Mouse (Mus musculus): Measurements from ENCODE around the gene Akap13. TPM values are rescaled to one million over a fixed set of nuclear protein-coding genes. Genes with fewer than 3 reads are reported as not detected.

Akap13 gene
- polyA plus RNA-seq, 1 experiment from 2014 or later = 32.1 TPM

- Histone ChIP-seq H3K36me3 (ENCODE audit: control insufficient read depth, insufficient read depth, low read length) (no peaks in the 10 kb centered on the region), H3K9ac (ENCODE audit: low read depth, low read length) (no peak overlapping the region), H3K4me2 (replicated peaks; ENCODE audit: low read depth, low read length) (no peak overlapping the region), H3K27me3 (ENCODE audit: control insufficient read depth, insufficient read depth, low read length) (no peaks in the 10 kb centered on the region), H3K27ac (ENCODE audit: low read depth, low read length) (no peak overlapping the region), H3K9me3 (ENCODE audit: control insufficient read depth, low read length) (no peaks in the 10 kb centered on the region), H3K4me3 (ENCODE audit: low read depth, low read length) (no peak overlapping the region), H3K4me1 (replicated peaks; ENCODE audit: control insufficient read depth, insufficient read depth, low read length) (no peaks in the 10 kb centered on the region)
- DNase-seq (ENCODE audit: low spot score) = no peak
- ATAC-seq (ENCODE audit: low FRiP score) = no peak
- 76% methylated on average over 2 of the region's 2 CpGs for WGBS
Observed at GRCm38 (mm10) chr7:75711436-75711835, 256.1 kb downstream of the Akap13 start.

GRCm38 (mm10) chr7:75712808-75713207, 257.5 kb downstream of the Akap13 start:
- DNase-seq (ENCODE audit: low spot score) (no peak), ATAC-seq (ENCODE audit: low FRiP score) (no peak)
- Histone ChIP-seq H3K27ac (ENCODE audit: low read depth, low read length) (no peak overlapping the region), H3K27me3 (ENCODE audit: control insufficient read depth, insufficient read depth, low read length) (no peaks in the 10 kb centered on the region), H3K4me3 (ENCODE audit: low read depth, low read length) (no peak overlapping the region), H3K9me3 (ENCODE audit: control insufficient read depth, low read length) (no peaks in the 10 kb centered on the region), H3K4me1 (replicated peaks; ENCODE audit: control insufficient read depth, insufficient read depth, low read length) (no peaks in the 10 kb centered on the region), H3K4me2 (replicated peaks; ENCODE audit: low read depth, low read length) (no peak overlapping the region), H3K9ac (ENCODE audit: low read depth, low read length) (no peak overlapping the region), H3K36me3 (ENCODE audit: control insufficient read depth, insufficient read depth, low read length) (no peaks in the 10 kb centered on the region)
- WGBS = 77% methylated on average over 2 of the region's 2 CpGs

- H3K27ac ChIP-seq (ENCODE audit: low read depth, low read length) = no peak overlapping the region
- no peak overlapping the region for H3K9ac ChIP-seq (ENCODE audit: low read depth, low read length)
- H3K27me3 ChIP-seq (ENCODE audit: control insufficient read depth, insufficient read depth, low read length) = no peaks in the 10 kb centered on the region
- no peak for ATAC-seq (ENCODE audit: low FRiP score)
- H3K4me3 ChIP-seq (ENCODE audit: low read depth, low read length) = no peak overlapping the region
- H3K9me3 ChIP-seq (ENCODE audit: control insufficient read depth, low read length) = no peaks in the 10 kb centered on the region
- H3K36me3 ChIP-seq (ENCODE audit: control insufficient read depth, insufficient read depth, low read length) = no peaks in the 10 kb centered on the region
- no peaks in the 10 kb centered on the region for H3K4me1 ChIP-seq (replicated peaks; ENCODE audit: control insufficient read depth, insufficient read depth, low read length)
- WGBS = 96% methylated on average over 5 of the region's 5 CpGs
- no peak for DNase-seq (ENCODE audit: low spot score)
- no peak overlapping the region for H3K4me2 ChIP-seq (replicated peaks; ENCODE audit: low read depth, low read length)
Observed at GRCm38 (mm10) chr7:75713959-75714358, 258.6 kb downstream of the Akap13 start.

GRCm38 (mm10) chr7:75715026-75715425, 259.7 kb downstream of the Akap13 start:
- no peak overlapping the region for H3K9ac ChIP-seq (ENCODE audit: low read depth, low read length)
- no peaks in the 10 kb centered on the region for H3K9me3 ChIP-seq (ENCODE audit: control insufficient read depth, low read length)
- H3K4me2 ChIP-seq (replicated peaks; ENCODE audit: low read depth, low read length) = no peak overlapping the region
- H3K27me3 ChIP-seq (ENCODE audit: control insufficient read depth, insufficient read depth, low read length) = no peaks in the 10 kb centered on the region
- no peak overlapping the region for H3K4me3 ChIP-seq (ENCODE audit: low read depth, low read length)
- no peaks in the 10 kb centered on the region for H3K4me1 ChIP-seq (replicated peaks; ENCODE audit: control insufficient read depth, insufficient read depth, low read length)
- DNase-seq (ENCODE audit: low spot score) (no peak), ATAC-seq (ENCODE audit: low FRiP score) (no peak)
- no peaks in the 10 kb centered on the region for H3K36me3 ChIP-seq (ENCODE audit: control insufficient read depth, insufficient read depth, low read length)
- H3K27ac ChIP-seq (ENCODE audit: low read depth, low read length) = no peak overlapping the region
- 96% methylated on average over 4 of the region's 4 CpGs for WGBS

- no peaks in the 10 kb centered on the region for H3K36me3 ChIP-seq (ENCODE audit: control insufficient read depth, insufficient read depth, low read length)
- 76% methylated on average over 4 of the region's 4 CpGs for WGBS
- no peak overlapping the region for H3K4me3 ChIP-seq (ENCODE audit: low read depth, low read length)
- H3K9me3 ChIP-seq (ENCODE audit: control insufficient read depth, low read length) = no peaks in the 10 kb centered on the region
- H3K27me3 ChIP-seq (ENCODE audit: control insufficient read depth, insufficient read depth, low read length) = no peaks in the 10 kb centered on the region
- H3K27ac ChIP-seq (ENCODE audit: low read depth, low read length) = no peak overlapping the region
- ATAC-seq (ENCODE audit: low FRiP score) (no peak), DNase-seq (ENCODE audit: low spot score) (no peak)
- H3K9ac ChIP-seq (ENCODE audit: low read depth, low read length) = no peak overlapping the region
- H3K4me2 ChIP-seq (replicated peaks; ENCODE audit: low read depth, low read length) = no peak overlapping the region
- H3K4me1 ChIP-seq (replicated peaks; ENCODE audit: control insufficient read depth, insufficient read depth, low read length) = no peaks in the 10 kb centered on the region
Observed at GRCm38 (mm10) chr7:75715939-75716338, 260.6 kb downstream of the Akap13 start.

GRCm38 (mm10) chr7:75717349-75717748, 262.0 kb downstream of the Akap13 start:
- Histone ChIP-seq H3K9me3 (ENCODE audit: control insufficient read depth, low read length) (no peaks in the 10 kb centered on the region), H3K4me1 (replicated peaks; ENCODE audit: control insufficient read depth, insufficient read depth, low read length) (no peaks in the 10 kb centered on the region), H3K9ac (ENCODE audit: low read depth, low read length) (no peak overlapping the region), H3K4me2 (replicated peaks; ENCODE audit: low read depth, low read length) (no peak overlapping the region), H3K27ac (ENCODE audit: low read depth, low read length) (no peak overlapping the region), H3K36me3 (ENCODE audit: control insufficient read depth, insufficient read depth, low read length) (no peaks in the 10 kb centered on the region), H3K4me3 (ENCODE audit: low read depth, low read length) (no peak overlapping the region), H3K27me3 (ENCODE audit: control insufficient read depth, insufficient read depth, low read length) (no peaks in the 10 kb centered on the region)
- no peak for DNase-seq (ENCODE audit: low spot score)
- ATAC-seq (ENCODE audit: low FRiP score) = no peak

- no peak for DNase-seq (ENCODE audit: low spot score)
- H3K4me2 ChIP-seq (replicated peaks; ENCODE audit: low read depth, low read length) = no peak overlapping the region
- H3K27ac ChIP-seq (ENCODE audit: low read depth, low read length) = no peak overlapping the region
- H3K27me3 ChIP-seq (ENCODE audit: control insufficient read depth, insufficient read depth, low read length) = no peaks in the 10 kb centered on the region
- no peak overlapping the region for H3K9ac ChIP-seq (ENCODE audit: low read depth, low read length)
- no peak overlapping the region for H3K4me3 ChIP-seq (ENCODE audit: low read depth, low read length)
- WGBS = 92% methylated on average over 4 of the region's 4 CpGs
- no peaks in the 10 kb centered on the region for H3K36me3 ChIP-seq (ENCODE audit: control insufficient read depth, insufficient read depth, low read length)
- no peaks in the 10 kb centered on the region for H3K4me1 ChIP-seq (replicated peaks; ENCODE audit: control insufficient read depth, insufficient read depth, low read length)
- no peaks in the 10 kb centered on the region for H3K9me3 ChIP-seq (ENCODE audit: control insufficient read depth, low read length)
- ATAC-seq (ENCODE audit: low FRiP score) = no peak
Observed at GRCm38 (mm10) chr7:75721302-75721701, 266.0 kb downstream of the Akap13 start.

- Histone ChIP-seq H3K4me3 (ENCODE audit: low read depth, low read length) (no peak overlapping the region), H3K27ac (ENCODE audit: low read depth, low read length) (no peak overlapping the region), H3K9ac (ENCODE audit: low read depth, low read length) (no peak overlapping the region), H3K4me2 (replicated peaks; ENCODE audit: low read depth, low read length) (no peak overlapping the region), H3K9me3 (ENCODE audit: control insufficient read depth, low read length) (no peaks in the 10 kb centered on the region), H3K4me1 (replicated peaks; ENCODE audit: control insufficient read depth, insufficient read depth, low read length) (no peaks in the 10 kb centered on the region), H3K27me3 (ENCODE audit: control insufficient read depth, insufficient read depth, low read length) (no peaks in the 10 kb centered on the region), H3K36me3 (ENCODE audit: control insufficient read depth, insufficient read depth, low read length) (0 out of 2 replicates have a peak, but pooled peaks cover 6% of the 10 kb centered on the region)
- DNase-seq (ENCODE audit: low spot score) (no peak), ATAC-seq (ENCODE audit: low FRiP score) (no peak)
- WGBS = 92% methylated on average over 1 of the region's 1 CpGs
Observed at GRCm38 (mm10) chr7:75724012-75724411, 268.7 kb downstream of the Akap13 start.

- Histone ChIP-seq H3K4me3 (ENCODE audit: low read depth, low read length) (no peak overlapping the region), H3K4me1 (replicated peaks; ENCODE audit: control insufficient read depth, insufficient read depth, low read length) (no peaks in the 10 kb centered on the region), H3K36me3 (ENCODE audit: control insufficient read depth, insufficient read depth, low read length) (0 out of 2 replicates have a peak, but pooled peaks cover 6% of the 10 kb centered on the region), H3K9ac (ENCODE audit: low read depth, low read length) (no peak overlapping the region), H3K27me3 (ENCODE audit: control insufficient read depth, insufficient read depth, low read length) (no peaks in the 10 kb centered on the region), H3K27ac (ENCODE audit: low read depth, low read length) (no peak overlapping the region), H3K4me2 (replicated peaks; ENCODE audit: low read depth, low read length) (no peak overlapping the region), H3K9me3 (ENCODE audit: control insufficient read depth, low read length) (no peaks in the 10 kb centered on the region)
- DNase-seq (ENCODE audit: low spot score) = no peak
- ATAC-seq (ENCODE audit: low FRiP score) = no peak
- 94% methylated on average over 6 of the region's 6 CpGs for WGBS
Observed at GRCm38 (mm10) chr7:75725899-75726298, 270.6 kb downstream of the Akap13 start.

Measured in hindbrain, embryonic 11.5 days (tissue).